25 mouse cellular contexts compared by ENCODE assay signal in the genomic region with DNA sequence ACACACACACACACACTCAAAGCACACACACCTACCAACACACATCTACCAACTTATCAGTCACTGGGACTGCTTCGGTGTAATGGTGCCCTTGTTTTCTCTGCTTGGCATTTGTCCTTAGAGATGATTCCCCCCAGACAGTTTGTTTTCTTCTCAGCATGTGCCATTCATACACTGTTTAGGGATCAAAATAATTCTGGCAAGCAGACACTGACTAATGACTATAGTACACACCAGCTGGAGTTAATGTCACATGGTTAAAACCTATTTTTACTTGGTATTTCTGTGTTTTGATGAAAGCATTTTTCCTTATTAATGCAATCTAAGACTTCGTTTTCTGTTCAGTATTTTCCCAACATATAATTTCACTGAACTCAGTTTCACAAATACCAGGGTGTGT.
"Had no signal": no experiment of that assay in that cellular context is flagged by ENCODE, and none has a peak within 500 bp of the region (broad histone marks: within the 10 kb centered on the region; RNA-seq: fewer than 3 reads in every experiment).

No protein-coding gene starts in this region.

- H3K4me3 ChIP-seq: left cerebral cortex, adult 2 months; limb, embryonic 12.5 days; limb, embryonic 15.5 days; midbrain, embryonic 12.5 days; myocyte; neural tube, embryonic 13.5 days; stomach, embryonic 15.5 days had no signal

- H3K27ac ChIP-seq: left cerebral cortex, adult 2 months; limb, embryonic 12.5 days; limb, embryonic 15.5 days; liver, embryonic 14.5 days; macrophage; midbrain, embryonic 12.5 days; neural tube, embryonic 13.5 days; stomach, embryonic 15.5 days had no signal

- ATAC-seq: liver, postnatal 0 days; lung, postnatal 0 days; midbrain, embryonic 16.5 days had no signal

- H3K27me3 ChIP-seq: limb, embryonic 12.5 days; limb, embryonic 15.5 days; midbrain, embryonic 12.5 days; neural tube, embryonic 13.5 days; stomach, embryonic 15.5 days had no signal

- H3K9me3 ChIP-seq: limb, embryonic 12.5 days; limb, embryonic 15.5 days; midbrain, embryonic 12.5 days; neural tube, embryonic 13.5 days; stomach, embryonic 15.5 days had no signal

- H3K4me1 ChIP-seq: limb, embryonic 12.5 days; limb, embryonic 15.5 days; stomach, embryonic 15.5 days had no signal

- H3K9ac ChIP-seq: limb, embryonic 12.5 days; limb, embryonic 15.5 days; liver, embryonic 14.5 days; liver, postnatal 0 days; lung, embryonic 14.5 days; midbrain, embryonic 12.5 days; neural tube, embryonic 13.5 days; stomach, embryonic 15.5 days had no signal

- H3K36me3 ChIP-seq: limb, embryonic 12.5 days; limb, embryonic 15.5 days; midbrain, embryonic 12.5 days; neural tube, embryonic 13.5 days; stomach, embryonic 15.5 days had no signal

- H3K4me2 ChIP-seq: limb, embryonic 12.5 days; limb, embryonic 15.5 days; liver, embryonic 11.5 days; lung, embryonic 14.5 days; midbrain, embryonic 12.5 days; neural tube, embryonic 13.5 days; stomach, embryonic 15.5 days had no signal

- DNase-seq: kidney, adult 18-20 months; kidney, adult 9 months; kidney, postnatal 14 days; kidney, postnatal 4 days; layer of hippocampus, postnatal 36 days; left cerebral cortex, postnatal 4 days; liver, postnatal 0 days; lung, embryonic 14.5 days; retina, postnatal 1 day; right cerebral cortex, postnatal 25 days; spleen, adult 18-20 months; thymus, adult 18-20 months; thymus, postnatal 36 days had no signal
